Mouse (Mus musculus): Measurements from ENCODE around the gene Ihh. TPM values are rescaled to one million over a fixed set of nuclear protein-coding genes. Genes with fewer than 3 reads are reported as not detected.

The Ihh gene
- polyA plus RNA-seq, 1 experiment: 0.94 TPM

DNA sequence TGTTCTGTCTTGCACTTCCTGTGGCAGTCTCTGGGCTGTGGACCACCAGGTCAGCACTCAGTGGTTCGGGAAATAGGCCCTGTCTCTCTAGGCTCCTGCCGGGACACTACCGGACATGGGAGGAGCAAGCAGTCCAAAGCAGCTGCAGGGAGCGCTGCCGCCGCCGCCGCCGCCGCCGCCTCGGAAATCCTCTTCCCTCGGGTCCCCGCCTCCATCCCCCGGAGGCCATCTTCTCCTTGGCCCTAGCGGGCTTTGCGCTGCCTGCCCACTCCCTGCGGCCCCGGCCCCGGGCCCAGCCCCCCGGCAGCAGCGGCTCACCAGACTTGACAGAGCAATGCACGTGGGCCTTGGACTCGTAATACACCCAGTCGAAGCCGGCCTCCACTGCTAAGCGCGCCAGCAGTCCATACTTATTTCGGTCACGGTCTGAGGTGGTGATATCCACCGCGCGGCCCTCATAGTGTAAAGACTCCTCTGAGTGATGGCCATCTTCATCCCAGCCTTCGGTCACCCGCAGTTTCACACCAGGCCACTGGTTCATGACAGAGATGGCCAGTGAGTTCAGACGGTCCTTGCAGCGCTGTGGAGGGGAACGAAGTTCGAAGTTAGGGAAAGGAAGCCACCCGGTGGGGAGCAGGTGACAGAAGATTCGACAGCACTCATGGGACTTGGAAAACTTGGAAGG, 3.3 kb downstream of the Ihh start:
- WGBS: 3% methylated on average over 41 of the region's 41 CpGs
- TF ChIP-seq CTCF (IDR thresholded peaks at IDR 0.05; ENCODE audit: borderline replicate concordance, control insufficient read depth, extremely low read depth, insufficient read depth, low read length, poor library complexity) (no peak), POLR2A (IDR thresholded peaks at IDR 0.05; ENCODE audit: control insufficient read depth, extremely low read depth, insufficient read depth, low read length, poor library complexity) (no peak)
- Histone ChIP-seq H3K27ac (ENCODE audit: control insufficient read depth, insufficient read depth, low read length) (no peak overlapping the region), H3K4me3 (ENCODE audit: control insufficient read depth, insufficient read depth, low read length) (no peak overlapping the region), H3K27me3 (ENCODE audit: control insufficient read depth, insufficient read depth, low read length) (peaks cover 8% of the 10 kb centered on the region; the same call in 1 of the 2 replicates), H3K36me3 (ENCODE audit: control insufficient read depth, insufficient read depth, low read length) (no peaks in the 10 kb centered on the region), H3K4me1 (replicated peaks; ENCODE audit: control insufficient read depth, insufficient read depth, low read length) (no peaks in the 10 kb centered on the region)
- no peak for DNase-seq

- Histone ChIP-seq H3K36me3 (ENCODE audit: control insufficient read depth, insufficient read depth, low read length) (no peaks in the 10 kb centered on the region), H3K4me3 (ENCODE audit: control insufficient read depth, insufficient read depth, low read length) (no peak overlapping the region), H3K27ac (ENCODE audit: control insufficient read depth, insufficient read depth, low read length) (no peak overlapping the region), H3K27me3 (ENCODE audit: control insufficient read depth, insufficient read depth, low read length) (no peaks in the 10 kb centered on the region; the same call in 1 of the 2 replicates), H3K4me1 (replicated peaks; ENCODE audit: control insufficient read depth, insufficient read depth, low read length) (no peaks in the 10 kb centered on the region)
- no peak for DNase-seq
- WGBS: 64% methylated on average over 12 of the region's 12 CpGs
- no peak for TF ChIP-seq POLR2A (IDR thresholded peaks at IDR 0.05; ENCODE audit: control insufficient read depth, extremely low read depth, insufficient read depth, low read length, poor library complexity)
- no peak for TF ChIP-seq CTCF (IDR thresholded peaks at IDR 0.05; ENCODE audit: borderline replicate concordance, control insufficient read depth, extremely low read depth, insufficient read depth, low read length, poor library complexity)
These were observed 9.7 kb downstream of the Ihh start for GRCm38 (mm10) chr1:74941651-74942360.

GRCm38 (mm10) chr1:74939762-74940161, 11.7 kb downstream of the Ihh start:
- peaks cover 3% of the 10 kb centered on the region; the same call in 1 of the 2 replicates for H3K27me3 ChIP-seq (ENCODE audit: control insufficient read depth, insufficient read depth, low read length)

DNA sequence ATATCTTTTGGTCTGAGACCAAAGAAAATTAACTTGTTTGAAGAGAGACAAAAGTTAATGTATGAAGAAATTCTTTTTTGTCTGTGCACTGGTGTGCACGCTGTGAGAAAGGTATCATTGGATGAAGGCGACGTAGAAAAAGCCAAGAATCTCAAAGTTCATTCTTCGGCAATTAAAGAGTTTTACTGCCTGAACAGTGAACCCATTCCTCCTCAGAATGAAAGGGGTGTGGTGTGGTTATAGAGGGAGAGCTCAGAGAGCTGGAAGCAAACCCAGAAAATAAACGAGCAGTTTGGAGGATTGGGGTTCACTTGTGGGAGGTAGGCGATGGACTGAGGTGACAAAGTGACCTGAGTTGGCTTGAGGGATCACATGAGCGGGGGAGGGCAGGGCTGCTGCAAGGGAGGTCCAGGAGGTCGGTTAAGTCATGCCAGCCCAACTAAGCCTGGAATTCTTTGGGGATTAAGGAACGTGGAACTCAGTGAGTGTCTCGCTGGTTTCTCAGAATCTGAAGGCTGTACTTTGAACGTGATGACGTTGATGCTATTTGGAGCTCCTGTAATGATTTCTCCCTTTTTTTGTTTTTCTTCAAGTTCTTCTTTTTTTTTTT, 15.1 kb downstream of the Ihh start:
- H3K27ac ChIP-seq (ENCODE audit: control insufficient read depth, insufficient read depth, low read length): no peak overlapping the region
- DNase-seq: no peak
- H3K4me3 ChIP-seq (ENCODE audit: control insufficient read depth, insufficient read depth, low read length): no peak overlapping the region
- no peak for TF ChIP-seq CTCF (IDR thresholded peaks at IDR 0.05; ENCODE audit: borderline replicate concordance, control insufficient read depth, extremely low read depth, insufficient read depth, low read length, poor library complexity)
- TF ChIP-seq POLR2A (IDR thresholded peaks at IDR 0.05; ENCODE audit: control insufficient read depth, extremely low read depth, insufficient read depth, low read length, poor library complexity): no peak
- H3K36me3 ChIP-seq (ENCODE audit: control insufficient read depth, insufficient read depth, low read length): no peaks in the 10 kb centered on the region
- peaks cover 3% of the 10 kb centered on the region; the same call in 1 of the 2 replicates for H3K27me3 ChIP-seq (ENCODE audit: control insufficient read depth, insufficient read depth, low read length)
- WGBS: 58% methylated on average over 12 of the region's 12 CpGs
- H3K4me1 ChIP-seq (replicated peaks; ENCODE audit: control insufficient read depth, insufficient read depth, low read length): no peaks in the 10 kb centered on the region

More at GRCm38 (mm10) chr1:74939762-74940161, 11.7 kb downstream of the Ihh start:
- H3K36me3 ChIP-seq (ENCODE audit: control insufficient read depth, insufficient read depth, low read length): no peaks in the 10 kb centered on the region
- 12% methylated on average over 3 of the region's 3 CpGs for WGBS
- TF ChIP-seq CTCF (IDR thresholded peaks at IDR 0.05; ENCODE audit: borderline replicate concordance, control insufficient read depth, extremely low read depth, insufficient read depth, low read length, poor library complexity): no peak
- TF ChIP-seq POLR2A (IDR thresholded peaks at IDR 0.05; ENCODE audit: control insufficient read depth, extremely low read depth, insufficient read depth, low read length, poor library complexity): no peak
- no peaks in the 10 kb centered on the region for H3K4me1 ChIP-seq (replicated peaks; ENCODE audit: control insufficient read depth, insufficient read depth, low read length)
- no peak for DNase-seq
- H3K4me3 ChIP-seq (ENCODE audit: control insufficient read depth, insufficient read depth, low read length): no peak overlapping the region
- no peak overlapping the region for H3K27ac ChIP-seq (ENCODE audit: control insufficient read depth, insufficient read depth, low read length)

DNA sequence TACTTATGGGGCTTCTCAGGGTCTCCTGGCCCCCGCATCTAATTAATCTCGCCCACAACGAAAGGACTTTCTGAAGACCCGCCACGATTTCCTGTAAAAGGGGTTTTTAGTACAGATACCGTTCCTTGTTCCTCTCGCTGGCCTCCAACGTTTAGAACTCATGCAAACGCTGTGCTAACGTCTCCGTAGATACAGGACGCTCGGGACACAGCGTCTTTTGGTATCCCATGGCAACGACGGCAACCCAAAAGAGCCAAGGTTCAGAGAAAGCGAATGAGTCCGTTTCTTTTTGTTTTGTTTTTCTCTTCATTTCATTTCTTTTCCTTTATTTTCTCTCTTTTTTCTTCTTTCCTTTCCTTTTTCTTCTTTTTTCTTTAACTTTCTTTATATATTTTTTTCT, 16.1 kb downstream of the Ihh start, which contains the start of gene Cfap65:
TSS of gene Cfap65 (minus strand) at position 198 of the 400 bp plus-strand sequence.
- DNase-seq: no peak
- Histone ChIP-seq H3K27ac (ENCODE audit: control insufficient read depth, insufficient read depth, low read length) (no peak within 1 kb of the TSS), H3K4me3 (ENCODE audit: control insufficient read depth, insufficient read depth, low read length) (no peak within 1 kb of the TSS), H3K4me1 (replicated peaks; ENCODE audit: control insufficient read depth, insufficient read depth, low read length) (no peaks in the 10 kb centered on the region), H3K36me3 (ENCODE audit: control insufficient read depth, insufficient read depth, low read length) (no peaks in the 10 kb centered on the region), H3K27me3 (ENCODE audit: control insufficient read depth, insufficient read depth, low read length) (peaks cover 3% of the 10 kb centered on the region; the same call in 1 of the 2 replicates)
- no peak for TF ChIP-seq CTCF (IDR thresholded peaks at IDR 0.05; ENCODE audit: borderline replicate concordance, control insufficient read depth, extremely low read depth, insufficient read depth, low read length, poor library complexity)
- no peak for TF ChIP-seq POLR2A (IDR thresholded peaks at IDR 0.05; ENCODE audit: control insufficient read depth, extremely low read depth, insufficient read depth, low read length, poor library complexity)
- 3% methylated on average over 18 of the region's 18 CpGs for WGBS

DNA sequence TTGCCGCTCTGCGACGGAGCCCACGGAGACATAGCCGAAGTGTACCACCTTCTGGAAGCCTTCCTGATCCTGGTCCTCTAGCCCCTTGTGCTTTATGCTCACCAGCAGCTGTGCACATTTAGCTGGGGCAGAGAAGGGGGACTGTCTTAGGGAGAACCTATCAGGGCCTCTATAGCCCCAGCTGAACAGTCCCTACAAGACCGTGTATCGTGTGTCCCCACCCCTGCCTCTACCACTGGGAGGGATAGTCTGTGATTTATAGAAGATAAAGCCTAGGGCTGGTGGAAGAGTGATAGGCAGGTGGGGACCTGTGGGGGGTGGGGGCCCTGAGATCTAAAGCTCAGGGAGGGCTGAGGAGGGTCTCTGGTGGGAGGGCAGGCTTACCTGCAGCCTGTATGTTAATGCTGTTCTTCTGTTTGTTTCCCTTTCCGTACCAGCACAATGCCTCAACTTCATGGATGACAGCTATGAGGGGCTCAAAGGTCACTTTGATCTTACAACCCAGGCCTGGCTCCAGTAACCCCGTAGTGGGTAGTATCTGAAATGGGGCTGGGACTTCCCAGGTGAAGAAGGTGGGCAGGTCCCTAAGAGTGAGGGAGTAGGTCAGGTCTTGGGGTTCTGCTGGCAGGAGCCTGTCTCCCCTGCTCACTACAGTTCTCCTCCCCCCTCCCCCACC, 23.7 kb downstream of the Ihh start:
- H3K27ac ChIP-seq (ENCODE audit: control insufficient read depth, insufficient read depth, low read length): no peak overlapping the region

More for the DNA sequence above, 23.7 kb downstream of the Ihh start:
- 90% methylated on average over 9 of the region's 9 CpGs for WGBS
- Histone ChIP-seq H3K4me1 (replicated peaks; ENCODE audit: control insufficient read depth, insufficient read depth, low read length) (no peaks in the 10 kb centered on the region), H3K36me3 (ENCODE audit: control insufficient read depth, insufficient read depth, low read length) (no peaks in the 10 kb centered on the region), H3K4me3 (ENCODE audit: control insufficient read depth, insufficient read depth, low read length) (no peak overlapping the region), H3K27me3 (ENCODE audit: control insufficient read depth, insufficient read depth, low read length) (no peaks in the 10 kb centered on the region)
- no peak for TF ChIP-seq CTCF (IDR thresholded peaks at IDR 0.05; ENCODE audit: borderline replicate concordance, control insufficient read depth, extremely low read depth, insufficient read depth, low read length, poor library complexity)
- no peak for DNase-seq

All from thymus, adult 2 months (tissue).